Mouse (Mus musculus) urinary bladder, adult 18-20 months (tissue): Measurements from ENCODE around the gene Krt27.

Source experiments
- DNase-seq, 2 experiments: peaks; one replicate each; pipeline ENCODE4 v3.0.0; 2022; ENCODE audit warnings: low spot score in 2 of 2, mixed read lengths in 2 of 2

Krt27 gene

GRCm38 (mm10) chr11:99351004-99351403, at the start of gene Krt27:
Gene Krt27 (minus strand): TSS chr11:99351104.
- no peak for DNase-seq

- DNase-seq = no peak
Observed at GRCm38 (mm10) chr11:99399956-99400549, 49.1 kb upstream of the Krt27 start.

- no peak for DNase-seq
Observed at GRCm38 (mm10) chr11:99398832-99399231, 47.9 kb upstream of the Krt27 start.

DNA sequence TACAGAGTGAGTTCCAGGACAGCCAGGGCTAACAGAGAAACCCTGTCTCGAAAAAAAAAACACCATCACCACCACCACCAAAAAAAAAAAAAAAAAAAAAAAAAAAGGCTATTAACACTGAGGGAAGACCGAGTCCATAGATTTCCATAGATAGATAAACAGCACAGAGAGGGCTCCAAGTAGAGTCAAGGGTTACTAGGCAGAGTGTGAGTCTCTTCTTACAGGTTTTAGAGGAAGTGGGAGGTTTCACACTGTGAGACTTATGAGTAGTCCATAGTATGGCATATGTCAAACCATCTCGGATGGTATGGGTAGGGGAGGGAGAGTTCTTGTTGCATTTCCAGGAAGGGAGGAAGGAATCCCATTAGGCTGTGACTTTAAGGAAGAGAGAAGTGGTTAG, 47.2 kb upstream of the Krt27 start:
- DNase-seq = no peak

DNA sequence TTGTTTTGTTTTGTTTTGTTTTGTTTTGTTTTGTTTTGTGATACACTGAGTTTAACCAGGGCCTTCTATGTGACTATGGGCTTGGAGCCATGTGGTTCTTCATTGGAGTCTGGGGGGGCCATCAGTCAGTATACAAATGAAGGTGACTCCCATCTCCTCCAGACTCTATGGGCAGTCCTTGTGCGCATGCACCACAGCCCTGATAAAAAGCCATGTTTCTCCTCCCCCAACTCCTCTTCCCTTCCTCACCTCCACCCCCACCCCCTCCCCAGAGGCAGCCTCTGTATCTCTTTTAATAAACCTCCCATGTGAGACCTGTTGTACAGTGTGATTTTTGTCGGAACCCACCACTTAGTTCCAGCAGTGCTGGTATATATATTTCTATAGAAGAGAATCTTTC, 45.8 kb upstream of the Krt27 start:
- no peak for DNase-seq

- DNase-seq = no peak
Observed at GRCm38 (mm10) chr11:99396034-99396433, 45.1 kb upstream of the Krt27 start.

GRCm38 (mm10) chr11:99392492-99392891, 41.6 kb upstream of the Krt27 start:
- no peak for DNase-seq

GRCm38 (mm10) chr11:99391375-99391774, 40.5 kb upstream of the Krt27 start:
- DNase-seq = no peak

DNA sequence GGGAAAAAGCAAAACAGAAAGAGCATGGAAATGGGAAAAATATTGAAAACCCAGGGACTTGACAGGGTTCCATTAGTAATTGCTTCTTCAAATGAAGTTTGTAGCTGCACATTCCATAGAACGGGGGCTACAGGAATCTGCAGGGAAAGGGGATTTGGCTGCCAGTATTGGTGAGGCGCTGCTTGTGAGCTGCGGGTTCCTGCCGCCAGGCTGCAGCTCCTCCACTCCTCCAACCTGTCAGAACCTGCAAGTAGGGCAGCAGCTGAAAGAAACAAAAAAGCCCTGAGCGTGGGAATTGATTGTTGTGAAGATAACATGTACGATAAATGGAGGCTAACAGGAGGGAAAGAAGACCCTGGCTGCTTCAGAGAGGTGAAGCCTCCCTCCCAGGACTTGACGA, 40.0 kb upstream of the Krt27 start:
- DNase-seq = no peak

GRCm38 (mm10) chr11:99389264-99389663, 38.4 kb upstream of the Krt27 start, which contains the start of gene Krt10:
Gene Krt10 (minus strand): TSS chr11:99389364.
- DNase-seq = no peak

GRCm38 (mm10) chr11:99388661-99389060, 37.8 kb upstream of the Krt27 start:
- DNase-seq = no peak

DNA sequence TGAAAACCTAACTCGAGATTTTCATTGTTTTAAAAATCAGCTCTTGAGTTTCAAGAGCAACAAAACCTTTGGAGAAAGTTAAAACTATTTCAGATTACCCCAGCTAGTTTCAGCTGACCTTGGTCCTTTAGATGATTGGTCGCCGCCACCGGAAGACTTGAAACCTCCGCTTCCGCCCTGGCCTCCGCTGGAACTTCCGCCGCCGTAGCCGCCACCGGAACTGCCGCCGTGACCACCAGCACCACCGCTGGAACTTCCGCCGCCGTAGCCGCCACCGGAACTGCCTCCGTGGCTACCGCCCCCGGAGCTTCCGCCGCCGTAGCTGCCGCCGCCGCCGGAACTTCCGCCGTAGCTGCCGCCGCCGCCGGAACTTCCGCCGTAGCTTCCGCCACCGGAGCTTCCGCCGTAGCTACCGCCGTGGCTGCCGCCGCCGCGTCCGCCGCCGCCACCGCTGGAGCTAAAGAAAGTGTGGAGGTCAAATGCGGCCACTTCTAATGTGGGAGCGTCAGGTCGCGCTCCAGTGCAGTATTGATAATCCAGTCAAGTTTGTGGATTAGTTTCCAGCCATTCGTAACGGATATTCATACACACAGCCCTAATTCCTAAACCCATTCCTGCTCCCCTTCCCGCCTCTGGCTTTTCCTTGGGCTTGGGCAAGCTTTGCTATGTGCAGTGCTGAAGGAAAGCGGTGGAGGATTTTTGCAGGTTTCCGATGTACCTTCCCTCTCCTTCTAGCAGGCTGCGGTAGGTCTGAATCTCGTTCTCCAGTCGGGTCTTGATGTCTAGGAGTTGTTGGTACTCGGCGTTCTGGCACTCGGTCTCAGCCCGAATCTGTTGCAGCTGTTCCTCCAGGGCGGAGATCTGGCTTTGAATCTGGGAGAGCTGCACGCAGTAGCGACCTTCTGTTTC, 35.2 kb upstream of the Krt27 start:
- DNase-seq = peak; percentile 64 to 87

DNA sequence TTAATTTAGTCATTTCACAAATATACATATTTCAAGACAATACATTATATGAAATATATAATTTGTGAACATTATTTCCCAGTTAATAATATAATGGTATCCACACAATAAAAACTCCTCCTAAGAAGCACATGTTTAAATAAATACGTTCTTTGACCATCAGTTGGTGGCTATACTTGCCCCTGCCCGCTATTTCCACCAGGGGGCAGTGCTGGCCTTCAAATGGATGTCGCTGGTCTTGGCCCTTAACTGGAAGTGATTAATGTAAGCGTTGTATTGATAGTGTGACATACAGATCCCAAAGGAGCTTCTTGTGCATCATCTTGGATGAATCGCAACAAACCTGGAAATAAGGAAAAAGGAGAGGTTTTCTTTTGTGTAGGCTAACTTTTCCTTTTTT, 28.7 kb upstream of the Krt27 start:
- DNase-seq = peak; percentile 51 to 53

- DNase-seq = no peak
Observed at GRCm38 (mm10) chr11:99374803-99375202, 23.9 kb upstream of the Krt27 start, which contains the start of gene Krt28. Gene Krt28 (minus strand): TSS chr11:99374903.

GRCm38 (mm10) chr11:99369853-99370451, 19.0 kb upstream of the Krt27 start:
- DNase-seq = no peak

- DNase-seq = no peak
Observed at GRCm38 (mm10) chr11:99369229-99369628, 18.3 kb upstream of the Krt27 start.

- no peak for DNase-seq
Observed at GRCm38 (mm10) chr11:99366791-99367190, 15.9 kb upstream of the Krt27 start.

- no peak for DNase-seq
Observed at GRCm38 (mm10) chr11:99364412-99364811, 13.5 kb upstream of the Krt27 start.

DNA sequence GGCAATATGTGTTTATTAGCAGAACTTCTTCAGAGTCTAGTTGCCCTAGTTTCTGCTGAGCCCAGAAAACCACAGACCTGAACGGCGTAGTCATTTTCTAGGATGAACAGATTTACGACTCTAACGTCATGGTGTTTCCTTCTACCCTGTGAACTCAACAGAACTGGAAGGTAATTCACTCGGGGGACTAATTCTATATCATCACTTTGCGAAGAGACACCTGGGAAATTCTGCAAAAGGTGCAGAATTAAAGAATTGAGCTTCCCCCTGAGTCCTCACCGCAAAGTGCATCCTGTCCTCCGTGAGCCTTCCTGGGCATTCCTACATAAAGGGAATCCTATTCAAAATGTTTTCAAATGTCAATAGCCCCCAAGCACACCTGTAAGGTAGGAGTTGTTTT, 10.5 kb upstream of the Krt27 start:
- DNase-seq = no peak

- DNase-seq = no peak
Observed at GRCm38 (mm10) chr11:99339299-99339847, 11.5 kb downstream of the Krt27 start.

- no peak for DNase-seq
Observed at GRCm38 (mm10) chr11:99337866-99338265, 13.0 kb downstream of the Krt27 start, which contains the start of gene Krt26. Gene Krt26 (minus strand): TSS chr11:99337966.

DNA sequence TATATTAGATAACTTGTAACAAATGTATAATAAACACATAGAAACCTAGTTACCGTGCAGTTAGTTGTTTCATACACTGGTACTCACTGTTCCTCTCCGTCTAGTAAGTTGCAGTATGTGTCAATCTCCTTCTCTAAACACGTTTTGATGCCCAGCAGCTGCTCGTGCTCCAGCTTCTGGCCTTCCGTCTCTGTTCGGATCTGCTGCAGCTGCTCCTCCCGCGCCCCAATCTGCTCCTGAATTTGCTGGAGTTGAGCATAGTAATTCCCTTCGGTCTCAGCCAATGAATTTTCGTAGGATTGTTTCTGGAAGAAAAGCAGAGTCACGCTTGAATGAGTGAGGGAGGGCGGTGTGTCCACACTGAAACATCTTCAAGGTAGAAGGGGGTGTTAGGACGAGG, 17.5 kb downstream of the Krt27 start:
- no peak for DNase-seq
